Mouse (Mus musculus) small intestine, adult 2 months (tissue): ENCODE measurements around the gene Klhl21. TPM values are rescaled to one million over a fixed set of nuclear protein-coding genes. Genes with fewer than 3 reads are reported as not detected.

Experiments used
- H3K27ac ChIP-seq: fragments of 200-500 bp; 2 replicates; pipeline ENCODE4 v1.5.1; 2012; ENCODE audit warnings: low read depth, low read length, control low read depth, inconsistent platforms; ENCODE audit not compliant: insufficient read depth
- H3K27me3 ChIP-seq: fragments of 200-500 bp; 2 replicates; pipeline ENCODE4 v1.6.1; 2012; ENCODE audit warnings: mild to moderate bottlenecking, moderate library complexity, low read length, inconsistent platforms; ENCODE audit not compliant: control insufficient read depth, insufficient read depth
- H3K36me3 ChIP-seq: fragments of 200-500 bp; 2 replicates; pipeline ENCODE4 v1.6.1; 2012; ENCODE audit warnings: mild to moderate bottlenecking, low read length, control low read depth, inconsistent platforms; ENCODE audit not compliant: control insufficient read depth, insufficient read depth
- H3K4me1 ChIP-seq: fragments of 200-500 bp; 2 replicates; pipeline ENCODE4 v1.6.1; 2012; ENCODE audit warnings: low read length, inconsistent platforms, mixed read lengths; ENCODE audit not compliant: control insufficient read depth, insufficient read depth, insufficient read length
- H3K4me3 ChIP-seq: fragments of 200-500 bp; 2 replicates; pipeline ENCODE4 v1.5.1; 2012; ENCODE audit warnings: low read depth, mild to moderate bottlenecking, control low read depth, inconsistent platforms, low read length, moderate library complexity
- CTCF ChIP-seq: fragments of 200-500 bp; IDR thresholded peaks from 2 replicates; pipeline ENCODE4 v1.5.1; 2012; ENCODE audit warnings: low read depth, mild to moderate bottlenecking, control low read depth, inconsistent platforms, low read length, moderate library complexity, mixed read lengths; ENCODE audit not compliant: insufficient replicate concordance, insufficient read length; ENCODE audit errors: extremely low read depth
- POLR2A ChIP-seq: fragments of 200-500 bp; IDR thresholded peaks from 2 replicates; pipeline ENCODE4 v1.6.1; 2012; ENCODE audit warnings: low read depth, mild to moderate bottlenecking, control low read depth, inconsistent platforms, low read length, moderate library complexity
- WGBS: fragments of 180-500 bp; shearing (Covaris S2); methylation state at CpG from one replicate; pipeline ENCODE4 v1.1.7; 2018; 5-methylcytosine and 5-hydroxymethylcytosine counted together
- polyA plus RNA-seq: library from polyadenylated mRNA; depleted of rRNA; stranded (reverse); fragments of >200 nt; gene quantifications from 2 replicates; pipeline ENCODE4 v1.2.3, GENCODE M21; 2012

The Klhl21 gene
- polyA plus RNA-seq, 1 experiment = 19.8 TPM

GRCm38 (mm10) chr4:151986650-151987049 lies 22.0 kb upstream of the Klhl21 start:
- 37% methylated on average over 8 of the region's 8 CpGs for WGBS
- H3K4me3 ChIP-seq = peak overlapping the region; percentile 31
- H3K27ac ChIP-seq = peak overlapping the region; percentile 55
- peaks cover 16% of the 10 kb centered on the region for H3K4me1 ChIP-seq
- TF ChIP-seq CTCF (no peak), POLR2A (no peak)
- peaks cover 10% of the 10 kb centered on the region; the same call in 1 of the 2 replicates for H3K36me3 ChIP-seq
- no peaks in the 10 kb centered on the region for H3K27me3 ChIP-seq

- Histone ChIP-seq H3K4me3 (peak overlapping the region; percentile 82), H3K36me3 (peaks cover 15% of the 10 kb centered on the region), H3K4me1 (peaks cover 16% of the 10 kb centered on the region), H3K27me3 (no peaks in the 10 kb centered on the region), H3K27ac (no peak overlapping the region)
- WGBS = 12% methylated on average over 10 of the region's 10 CpGs
- TF ChIP-seq CTCF (no peak), POLR2A (no peak)
Measured at GRCm38 (mm10) chr4:151988014-151988341, 20.6 kb upstream of the Klhl21 start.

GRCm38 (mm10) chr4:151988342-151989109 lies 20.1 kb upstream of the Klhl21 start, which contains the start of gene Thap3:
Thap3 (minus strand) TSS chr4:151988997.
- H3K4me3 ChIP-seq = peak within 1 kb of the TSS; percentile 82
- no peaks in the 10 kb centered on the region for H3K27me3 ChIP-seq
- peaks cover 15% of the 10 kb centered on the region for H3K36me3 ChIP-seq
- WGBS = 1% methylated on average over 54 of the region's 54 CpGs
- H3K4me1 ChIP-seq = peaks cover 16% of the 10 kb centered on the region
- peak within 1 kb of the TSS; percentile 7; the same call in 1 of the 2 replicates for H3K27ac ChIP-seq
- TF ChIP-seq CTCF (no peak), POLR2A (0 out of 2 replicates have a peak, but pooled peaks have one; percentile 21)

GRCm38 (mm10) chr4:151989110-151989488 lies 19.5 kb upstream of the Klhl21 start:
- TF ChIP-seq POLR2A (no peak), CTCF (no peak)
- Histone ChIP-seq H3K36me3 (peaks cover 15% of the 10 kb centered on the region), H3K27ac (no peak overlapping the region), H3K4me1 (peaks cover 16% of the 10 kb centered on the region), H3K27me3 (no peaks in the 10 kb centered on the region), H3K4me3 (peak overlapping the region; percentile 82)
- WGBS = 43% methylated on average over 6 of the region's 6 CpGs

- H3K4me3 ChIP-seq = no peak overlapping the region
- TF ChIP-seq POLR2A (no peak), CTCF (no peak)
- peaks cover 15% of the 10 kb centered on the region for H3K36me3 ChIP-seq
- no peak overlapping the region for H3K27ac ChIP-seq
- H3K27me3 ChIP-seq = no peaks in the 10 kb centered on the region
- WGBS = 92% methylated on average over 9 of the region's 9 CpGs
- peaks cover 13% of the 10 kb centered on the region for H3K4me1 ChIP-seq
Measured at GRCm38 (mm10) chr4:151992091-151992490, 16.5 kb upstream of the Klhl21 start.

GRCm38 (mm10) chr4:151993035-151993434 lies 15.6 kb upstream of the Klhl21 start:
- peaks cover 15% of the 10 kb centered on the region for H3K36me3 ChIP-seq
- peaks cover 10% of the 10 kb centered on the region for H3K4me1 ChIP-seq
- no peaks in the 10 kb centered on the region for H3K27me3 ChIP-seq
- H3K27ac ChIP-seq = no peak overlapping the region
- 73% methylated on average over 6 of the region's 6 CpGs for WGBS
- TF ChIP-seq POLR2A = no peak
- no peak for TF ChIP-seq CTCF
- H3K4me3 ChIP-seq = no peak overlapping the region

GRCm38 (mm10) chr4:151994228-151995171 lies 14.1 kb upstream of the Klhl21 start:
- no peak for TF ChIP-seq POLR2A
- TF ChIP-seq CTCF = no peak
- 3% methylated on average over 61 of the region's 61 CpGs for WGBS
- H3K27me3 ChIP-seq = no peaks in the 10 kb centered on the region
- peaks cover 15% of the 10 kb centered on the region for H3K36me3 ChIP-seq
- peaks cover 4% of the 10 kb centered on the region for H3K4me1 ChIP-seq
- peak overlapping the region; percentile 99 for H3K4me3 ChIP-seq
- H3K27ac ChIP-seq = no peak overlapping the region
